Mouse (Mus musculus) yolk sac, embryonic 10.5 days (tissue): Measurements from ENCODE around the gene Socs3.
A peak's percentile ranks its signal among the peaks of the same experiment; 100 is the strongest.

Experiments
- DNase-seq: peaks from one replicate; pipeline ENCODE4 v3.0.0-alpha.2; 2017; ENCODE audit warnings: low spot score

Socs3 gene

GRCm38 (mm10) chr11:117972656-117973558 is 3.1 kb upstream of the Socs3 start:
- no peak for DNase-seq

GRCm38 (mm10) chr11:117971646-117972242 is 1.9 kb upstream of the Socs3 start:
- DNase-seq = no peak

GRCm38 (mm10) chr11:117971100-117971499 is 1.3 kb upstream of the Socs3 start:
- no peak for DNase-seq

DNA sequence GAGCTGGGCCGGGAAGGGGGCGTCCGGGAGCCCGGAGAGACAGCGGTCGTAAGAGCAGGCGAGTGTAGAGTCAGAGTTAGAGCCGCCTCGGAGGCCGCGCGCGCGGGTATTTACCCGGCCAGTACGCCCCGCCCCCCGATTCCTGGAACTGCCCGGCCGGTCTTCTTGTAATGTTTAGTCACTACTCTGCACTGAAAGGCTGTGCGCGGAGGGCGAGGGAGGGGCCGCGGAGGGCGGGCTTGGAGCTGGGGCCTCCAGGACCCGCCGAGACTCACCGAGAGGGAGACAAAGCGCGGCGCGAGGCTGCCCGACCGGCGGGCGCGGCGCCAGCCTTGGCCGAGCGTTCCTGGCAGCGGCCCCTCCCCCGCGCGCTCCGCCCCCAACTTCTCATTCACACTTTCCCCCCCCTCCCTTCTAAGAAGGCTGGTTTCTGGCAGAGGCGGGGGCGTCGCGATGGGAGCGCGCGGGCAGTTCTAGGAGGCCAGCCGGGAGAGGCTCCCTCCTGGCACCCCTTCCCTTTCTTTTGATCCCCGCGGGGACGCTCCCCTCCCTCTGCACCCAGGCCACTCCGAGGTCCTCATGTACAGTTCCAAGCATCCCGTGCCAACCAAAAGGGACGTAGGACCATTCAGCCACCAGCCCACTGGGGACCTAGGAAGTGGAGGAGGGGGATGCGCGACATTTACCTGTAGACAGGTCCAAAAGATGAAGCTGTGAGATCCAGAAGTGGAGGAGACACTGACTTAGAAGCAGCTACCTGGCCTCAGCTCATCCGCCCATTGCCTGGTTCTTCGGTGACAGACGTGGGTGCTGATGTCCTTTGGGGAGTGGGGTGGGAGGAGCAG is 525 bp downstream of the Socs3 start:
- DNase-seq = peak; percentile 99

GRCm38 (mm10) chr11:117968716-117969099 is 1.1 kb downstream of the Socs3 start:
- no peak for DNase-seq

- peak; percentile 44 for DNase-seq
These were observed 1.7 kb downstream of the Socs3 start for GRCm38 (mm10) chr11:117968016-117968671.

- no peak for DNase-seq
These were observed 2.4 kb downstream of the Socs3 start for GRCm38 (mm10) chr11:117967249-117968015.

GRCm38 (mm10) chr11:117966506-117967100 is 3.2 kb downstream of the Socs3 start:
- no peak for DNase-seq

- no peak for DNase-seq
These were observed 4.3 kb downstream of the Socs3 start for GRCm38 (mm10) chr11:117965561-117965981.

- DNase-seq = no peak
These were observed 4.8 kb downstream of the Socs3 start for GRCm38 (mm10) chr11:117965052-117965451.

DNA sequence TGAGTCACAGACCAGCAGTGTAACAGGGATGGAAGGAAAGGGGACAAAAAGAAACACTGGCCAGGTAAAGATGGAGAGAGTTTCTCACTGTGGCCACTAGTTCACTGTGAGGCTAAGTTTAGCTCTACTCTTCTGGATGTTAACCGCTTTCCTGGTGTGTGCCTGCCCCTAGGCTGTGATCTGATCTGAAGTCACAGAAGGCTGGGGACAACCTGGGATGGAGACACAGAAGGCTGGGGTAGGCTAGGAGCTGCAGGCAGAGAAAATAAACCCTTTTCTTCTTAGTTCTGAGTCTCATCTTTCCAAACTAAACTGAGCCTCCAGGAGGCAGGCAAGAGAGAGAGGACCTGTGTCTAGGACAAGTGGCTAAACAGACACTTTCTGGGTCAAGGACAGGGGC is 5.6 kb downstream of the Socs3 start:
- no peak for DNase-seq

GRCm38 (mm10) chr11:117963872-117964271 is 6.0 kb downstream of the Socs3 start:
- DNase-seq = no peak

GRCm38 (mm10) chr11:117963091-117963793 is 6.6 kb downstream of the Socs3 start:
- peak; percentile 100 for DNase-seq

GRCm38 (mm10) chr11:117962228-117963067 is 7.4 kb downstream of the Socs3 start:
- peak; percentile 87 for DNase-seq

DNA sequence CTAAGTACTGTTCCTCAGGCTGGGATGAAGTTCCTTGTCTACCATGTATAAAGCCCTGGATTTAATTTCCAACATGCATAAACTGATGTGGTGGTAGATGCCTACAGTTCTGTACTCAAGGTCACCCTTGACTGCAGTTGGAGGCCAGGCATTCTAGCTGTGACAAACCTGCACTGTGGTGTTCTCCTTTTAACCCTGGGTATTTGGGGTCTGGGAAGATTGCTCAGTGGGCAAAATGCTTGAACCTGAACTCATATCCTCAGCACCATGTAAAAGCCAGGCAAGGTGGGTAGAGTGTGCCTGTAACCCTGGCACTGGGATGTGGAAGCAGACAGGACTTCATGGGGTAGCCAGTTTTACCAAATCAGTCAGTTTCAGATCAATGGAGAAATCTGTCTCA is 9.2 kb downstream of the Socs3 start:
- DNase-seq = no peak

DNA sequence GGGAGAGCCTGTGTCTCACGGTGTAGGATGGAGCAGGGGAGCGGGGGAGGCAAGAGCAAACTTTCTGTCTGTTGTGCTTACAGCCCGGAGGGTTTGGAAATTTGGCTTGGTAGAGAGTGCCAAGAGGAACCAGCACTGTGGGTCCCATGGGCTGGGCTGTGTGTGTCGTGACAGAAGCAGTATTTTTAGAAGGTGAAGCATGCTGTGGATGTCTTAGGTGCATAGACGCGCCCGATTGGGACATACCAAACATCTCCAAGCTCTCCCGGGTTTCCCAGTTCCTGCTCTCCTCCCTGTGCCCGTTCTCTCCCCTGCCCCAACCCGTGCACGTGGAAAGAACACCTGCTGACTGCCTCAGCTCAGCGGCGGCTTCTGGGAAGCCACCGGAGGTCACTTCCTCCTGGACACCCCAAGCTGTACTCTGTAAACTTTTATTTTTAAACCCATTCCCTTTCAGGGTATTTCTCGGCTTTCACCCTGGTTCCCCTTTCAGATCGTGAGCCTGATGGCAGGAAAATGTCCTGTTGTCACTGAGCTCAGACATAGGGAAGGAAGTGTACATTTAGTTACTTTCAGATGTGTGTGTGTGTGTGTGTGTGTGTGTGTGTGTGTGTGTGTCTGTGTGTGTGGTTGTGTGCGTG is 10.0 kb downstream of the Socs3 start:
- no peak for DNase-seq

DNA sequence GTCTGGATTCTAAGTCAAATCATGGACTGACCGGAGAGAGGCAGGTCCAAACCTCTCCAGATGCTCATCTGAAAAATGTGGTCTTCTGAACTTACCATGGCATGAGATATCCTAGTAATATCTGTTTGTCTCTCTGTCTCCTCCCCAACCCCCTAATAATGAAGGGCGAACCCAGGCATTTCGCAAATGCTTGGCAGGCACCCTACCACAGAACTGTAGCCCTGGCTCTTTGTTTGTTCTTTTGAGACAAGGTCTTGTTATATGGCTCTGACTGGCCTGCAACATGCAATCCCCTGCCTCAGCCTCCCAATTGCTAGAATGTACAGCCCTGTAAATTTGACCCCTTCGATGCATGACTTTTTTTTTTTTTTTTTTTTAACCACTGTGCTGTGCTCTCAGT is 10.7 kb downstream of the Socs3 start:
- no peak for DNase-seq

- DNase-seq = no peak
These were observed 11.7 kb downstream of the Socs3 start for GRCm38 (mm10) chr11:117958197-117958596.

DNA sequence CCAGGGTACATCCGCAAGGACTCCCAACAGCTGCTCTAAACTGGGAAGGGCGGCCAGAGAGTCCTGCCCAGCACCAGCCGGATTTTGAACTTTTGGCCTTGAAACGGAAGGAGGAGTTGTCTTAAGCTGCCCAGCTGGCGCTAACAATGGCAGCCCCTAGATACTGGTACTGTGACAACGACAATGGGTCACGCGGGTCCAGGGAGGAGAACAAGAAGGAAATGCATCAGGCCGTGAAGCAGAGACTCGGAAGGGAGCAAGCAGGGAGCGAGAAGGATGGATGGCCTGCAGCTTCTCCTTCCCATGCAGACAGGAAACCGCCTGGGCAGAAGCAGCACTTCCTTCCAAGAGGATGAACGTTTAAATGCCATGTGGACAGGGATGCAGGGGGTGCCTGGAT is 14.2 kb downstream of the Socs3 start:
- DNase-seq = no peak
